Mouse (Mus musculus) erythroblast, embryonic 14.5 days (primary cell): ENCODE measurements around the gene Polr2f.

Source experiments
- GATA1 ChIP-seq: IDR thresholded peaks from 2 replicates; pipeline ENCODE4 v1.6.1; 2012; ENCODE audit warnings: low read length, inconsistent platforms, mixed read lengths
- TAL1 ChIP-seq: IDR thresholded peaks from 3 replicates; pipeline ENCODE4 v1.6.1; 2012; ENCODE audit warnings: low read length, inconsistent platforms, mixed read lengths

DNA sequence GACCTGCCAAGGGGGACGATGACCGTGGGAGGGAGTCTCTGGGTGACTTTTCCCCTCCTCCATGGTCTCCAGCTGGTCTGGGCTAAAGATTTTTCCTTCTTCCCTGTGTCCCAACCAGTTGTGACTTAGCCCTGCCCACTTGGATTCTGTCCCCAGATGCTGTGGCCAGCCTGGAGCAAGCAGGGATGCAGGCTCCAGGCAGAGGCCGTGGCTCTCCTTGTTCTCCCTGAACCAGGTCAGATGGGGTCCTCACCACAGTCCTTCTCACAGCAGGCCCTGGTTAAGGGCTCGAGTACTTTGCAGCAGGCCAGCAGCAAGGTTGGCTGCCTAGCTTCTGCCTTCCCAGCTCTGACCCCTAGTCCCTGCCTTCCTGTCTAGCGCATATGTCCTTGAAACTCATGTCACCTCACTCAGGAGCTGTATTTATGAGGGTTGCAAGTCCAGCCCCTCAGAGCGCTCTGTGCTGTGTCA lies 7.6 kb upstream of the Polr2f start:
- TF ChIP-seq GATA1, result no peak
- no peak for TF ChIP-seq TAL1
